Mouse (Mus musculus): ENCODE measurements at regions not wholly inside any gene's neighbourhood (a gene's known extent, or its start where the extent isn't known, plus 50 kb on each side); places are given as distances from the start of the nearest gene placed in this dataset.
"Not testable (repeated sequence)": the region's sequence is repeated elsewhere in the genome, so short reads cannot be mapped to it uniquely, and the experiment has no call there.

DNA sequence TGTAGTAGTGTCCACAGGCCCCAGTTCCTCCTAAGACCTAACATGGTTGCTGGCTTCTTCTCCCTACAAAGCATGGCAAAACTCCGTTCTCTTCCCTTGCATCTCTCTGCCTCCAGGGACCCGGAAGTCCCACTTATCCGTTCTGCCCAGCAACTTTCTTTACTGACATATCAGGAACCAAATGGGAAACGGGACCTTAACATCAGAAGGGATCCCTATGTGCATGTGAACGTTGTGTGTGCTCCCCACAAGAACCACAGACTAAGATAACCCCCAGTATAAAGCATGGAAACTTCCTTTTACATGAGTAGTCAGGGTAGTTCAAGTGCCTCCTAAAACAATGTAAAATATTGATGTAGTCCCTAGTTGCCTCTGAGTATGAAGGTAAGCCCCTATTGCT lies 61.6 kb downstream of the Zxdb start:
- intact Hi-C loops (cut with DNase I), result no loop called here
- no peak for DNase-seq

DNA sequence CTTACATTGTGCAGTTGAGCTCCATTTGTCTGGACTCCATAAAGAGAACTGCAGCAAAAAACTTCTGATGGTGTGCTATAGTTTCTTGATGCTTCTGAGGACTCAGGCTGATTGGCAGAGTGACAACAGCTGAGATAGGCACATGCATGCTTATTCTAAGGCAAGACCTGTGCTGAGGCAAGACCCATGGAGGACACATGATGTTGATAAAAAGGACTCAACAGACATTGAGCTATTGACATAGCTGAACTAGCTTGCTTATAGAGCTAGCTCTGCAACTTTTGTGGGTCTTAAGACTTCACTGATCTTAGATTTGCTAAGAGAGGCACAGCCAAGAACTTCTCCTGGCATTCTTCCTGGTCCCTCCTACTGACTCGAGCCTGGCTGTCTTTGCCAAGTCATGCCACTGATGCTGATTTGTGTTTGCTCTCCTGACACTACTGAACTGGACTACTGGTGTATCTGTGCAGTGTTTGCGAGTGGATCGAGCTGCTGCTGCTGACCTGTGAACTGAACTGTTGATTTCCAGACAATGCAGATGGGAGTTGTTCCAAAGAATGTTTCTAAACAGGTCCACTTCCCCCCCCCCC lies 64.1 kb downstream of the Zxdb start:
- intact Hi-C loops (cut with DNase I), result no loop called here
- DNase-seq, result no peak

DNA sequence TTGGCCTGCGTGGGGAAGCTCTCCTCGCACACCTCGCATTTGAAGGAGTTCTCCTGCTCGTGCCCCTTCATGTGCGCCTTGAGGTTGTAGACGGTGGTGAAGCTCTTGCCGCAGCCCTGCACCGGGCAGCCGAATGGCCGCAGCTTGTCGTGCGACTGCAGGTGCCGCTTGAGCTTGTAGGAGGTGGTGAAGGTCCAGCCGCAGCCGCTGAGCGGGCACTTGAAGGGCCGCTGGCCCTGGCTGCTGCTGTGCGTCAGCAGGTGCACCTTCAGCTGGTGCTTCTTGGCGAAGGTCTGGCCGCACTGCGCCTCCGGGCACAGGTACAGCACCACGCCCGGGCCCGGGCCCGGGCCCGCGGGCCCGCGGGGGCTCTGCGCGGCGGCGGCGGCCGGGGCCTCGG lies 72.5 kb downstream of the Zxdb start:
- intact Hi-C loops (cut with DNase I); DNase-seq: not testable (repeated sequence)

DNA sequence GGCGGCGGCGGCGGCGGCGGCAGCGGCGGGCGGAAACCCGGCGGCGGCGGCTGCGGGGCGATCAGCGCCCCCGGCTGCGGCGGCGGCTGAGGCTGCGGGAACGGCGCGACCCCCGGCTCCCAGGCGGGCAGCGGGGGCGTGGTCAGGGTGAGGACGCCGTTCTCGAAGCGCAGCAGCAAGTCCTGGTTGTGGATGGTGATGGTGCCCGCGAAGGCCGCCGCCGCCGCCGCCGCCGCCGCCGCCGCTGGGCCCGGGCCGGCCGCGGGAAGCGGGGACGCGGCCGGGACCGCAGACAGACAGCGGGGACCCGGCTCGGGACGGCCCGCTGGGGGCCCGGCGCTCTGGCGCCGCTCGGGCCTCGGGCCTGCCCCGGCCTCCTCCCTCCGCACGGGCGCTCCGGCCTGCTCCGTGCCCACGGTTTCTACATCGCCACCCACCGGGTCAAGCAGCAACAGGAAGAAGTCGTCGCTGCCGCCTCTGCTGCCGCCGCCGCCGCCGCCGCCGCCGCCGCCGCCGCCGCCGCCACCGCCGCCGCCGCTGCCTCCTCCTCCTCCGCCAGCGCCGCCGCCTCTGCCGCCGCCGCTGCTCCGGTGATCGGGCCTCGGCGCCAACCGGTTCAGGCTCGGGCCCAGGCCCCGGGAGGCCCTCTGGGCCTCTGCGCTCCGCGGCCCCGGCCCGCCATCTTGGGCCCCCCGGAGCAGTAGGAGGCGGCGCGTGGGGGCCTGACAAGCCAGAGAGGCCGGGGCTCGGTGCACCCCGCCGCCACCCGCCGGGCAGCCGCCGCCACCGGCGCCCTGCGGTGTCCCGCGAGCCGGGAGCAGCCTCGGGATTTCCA lies 73.2 kb downstream of the Zxdb start:
- intact Hi-C loops (cut with DNase I); DNase-seq: not testable (repeated sequence)

DNA sequence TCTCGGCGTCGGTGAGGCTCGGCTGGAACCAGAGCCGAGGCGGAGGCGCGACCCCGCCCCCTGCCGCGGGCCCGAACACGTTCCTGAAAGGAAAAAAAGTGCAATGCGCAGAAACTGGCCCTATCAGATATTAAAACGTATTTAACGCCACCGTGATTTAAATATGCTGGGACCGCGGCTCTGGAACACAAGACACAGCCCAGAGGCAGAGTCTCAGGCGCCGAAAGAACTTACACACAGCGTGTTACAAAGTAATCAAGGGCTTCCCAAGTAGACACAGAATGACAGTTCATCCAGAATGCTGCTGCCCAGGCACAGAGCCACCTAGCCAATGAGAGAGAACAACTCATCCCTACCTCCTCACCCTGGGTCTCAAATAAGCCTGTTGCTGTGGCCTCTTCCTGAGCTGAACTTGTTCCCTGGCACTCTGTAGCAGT lies 73.8 kb downstream of the Zxdb start:
- DNase-seq; intact Hi-C loops (cut with DNase I): not testable (repeated sequence)

DNA sequence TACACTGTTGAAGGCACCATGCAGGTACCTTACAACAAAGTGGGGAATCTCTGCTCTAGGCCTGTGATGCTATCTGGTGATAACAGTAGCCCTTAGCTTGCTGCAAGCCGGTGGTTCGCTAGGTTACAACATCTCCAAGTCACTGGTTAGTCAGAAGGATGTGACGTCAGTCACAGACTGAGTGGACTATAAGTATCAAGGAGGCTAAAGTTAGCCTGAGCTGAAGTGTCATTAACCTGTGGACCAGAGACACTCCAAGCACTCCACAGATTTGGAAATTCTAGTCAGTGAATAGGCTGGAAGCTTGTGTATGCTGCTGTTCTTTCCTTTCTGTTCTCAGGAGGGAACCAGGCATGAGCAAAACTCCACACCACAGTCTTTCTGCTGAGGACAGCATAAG lies 88.4 kb downstream of the Zxdb start:
- DNase-seq; intact Hi-C loops (cut with DNase I): not testable (repeated sequence)

DNA sequence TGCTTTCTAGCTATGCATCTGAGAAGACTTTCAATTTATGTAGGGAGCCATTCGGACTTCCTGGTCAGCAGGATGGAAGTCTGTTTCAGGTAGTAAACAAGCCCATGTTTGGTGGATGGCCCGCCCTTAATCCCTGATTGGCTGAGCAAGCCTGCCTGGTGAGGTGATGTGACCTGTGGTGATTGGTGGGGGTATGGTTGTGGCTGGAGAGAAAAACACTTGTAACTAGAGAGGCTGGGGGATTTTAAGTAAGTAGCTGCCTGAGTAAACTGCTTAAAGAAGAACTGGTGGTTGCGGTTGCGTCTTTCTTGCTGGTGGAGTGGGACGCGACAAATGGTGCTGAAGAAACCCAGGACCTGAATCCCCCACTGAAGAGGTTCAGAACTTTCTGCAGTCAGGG lies 103.2 kb downstream of the Zxdb start:
- intact Hi-C loops (cut with DNase I), result not testable (repeated sequence)

DNA sequence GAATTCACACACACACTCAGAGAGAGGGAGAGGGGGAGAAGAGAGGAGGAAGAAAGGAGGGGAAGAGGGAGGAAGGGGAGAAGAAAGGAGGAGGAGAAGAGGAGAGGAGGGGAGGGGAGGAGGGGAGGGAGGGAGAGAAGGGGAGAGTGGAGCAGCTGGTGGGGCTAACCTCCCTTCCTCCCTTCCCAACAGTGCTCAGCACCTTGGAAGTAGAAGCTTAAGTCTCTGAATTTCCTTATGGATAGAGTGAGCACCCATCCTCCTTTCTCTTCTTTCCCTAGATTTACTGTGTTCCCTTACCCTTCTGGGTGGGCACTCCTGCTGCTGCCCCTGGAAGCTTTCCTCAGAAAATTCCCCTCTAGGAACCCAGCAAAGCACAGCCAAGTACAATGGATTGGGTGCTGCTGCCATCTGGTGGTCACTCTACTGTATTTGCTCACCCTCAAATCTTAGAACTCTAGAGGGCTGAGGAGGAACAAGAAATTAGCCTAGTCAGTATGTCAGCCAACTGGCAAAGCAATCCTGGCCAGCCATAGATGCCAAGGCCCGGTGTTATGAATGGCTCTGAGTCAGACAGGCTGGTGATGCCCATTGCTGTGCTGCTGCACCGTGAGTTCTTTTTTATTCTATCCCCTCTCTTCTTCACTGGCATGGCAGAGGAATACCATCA lies 119.9 kb downstream of the Zxdb start:
- intact Hi-C loops (cut with DNase I), result not testable (repeated sequence)
- DNase-seq, result peak in 1 of 2 experiments; percentile 27

More for the DNA sequence above, 103.2 kb downstream of the Zxdb start:
- DNase-seq, result not testable (repeated sequence)

DNA sequence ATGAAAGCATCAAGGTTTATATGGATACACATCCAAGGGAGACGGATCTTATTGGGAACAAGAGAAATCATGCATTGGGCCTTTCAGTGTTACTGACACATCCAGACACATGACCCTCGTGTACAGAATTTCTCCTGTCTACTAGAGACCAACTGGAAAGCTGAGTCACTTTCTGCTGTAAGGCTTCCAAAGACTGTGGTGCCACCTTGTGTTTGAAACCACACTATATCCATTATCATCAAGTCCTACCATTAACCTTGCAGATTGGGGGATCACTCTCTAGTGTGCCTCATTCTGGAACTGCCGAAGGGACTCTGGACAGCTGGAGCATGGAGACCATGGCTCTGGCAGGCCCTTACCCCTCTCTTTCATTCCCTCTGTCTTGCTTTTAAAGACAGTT lies 125.2 kb downstream of the Zxdb start:
- intact Hi-C loops (cut with DNase I); DNase-seq: not testable (repeated sequence)

DNA sequence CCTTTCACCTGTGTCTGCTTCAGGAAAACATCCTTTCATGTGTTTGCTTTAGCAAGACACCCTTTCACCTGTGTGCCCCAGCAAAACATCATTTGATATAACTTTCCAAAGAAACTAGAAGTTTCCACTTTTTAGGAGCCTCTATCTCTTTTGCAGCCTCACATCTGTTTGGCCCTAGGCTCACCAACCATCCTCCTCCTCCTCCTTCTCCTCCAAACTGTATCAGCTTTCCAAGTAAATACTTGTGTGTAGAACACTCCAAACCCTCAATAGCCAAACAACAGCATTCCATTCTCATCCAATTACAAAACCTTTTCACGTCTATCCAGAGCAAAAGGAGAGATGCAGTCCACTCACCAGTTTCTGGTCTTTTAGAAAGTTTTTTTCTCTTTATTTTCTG lies 133.1 kb downstream of the Zxdb start:
- intact Hi-C loops (cut with DNase I), result no loop called here
- no peak for DNase-seq

DNA sequence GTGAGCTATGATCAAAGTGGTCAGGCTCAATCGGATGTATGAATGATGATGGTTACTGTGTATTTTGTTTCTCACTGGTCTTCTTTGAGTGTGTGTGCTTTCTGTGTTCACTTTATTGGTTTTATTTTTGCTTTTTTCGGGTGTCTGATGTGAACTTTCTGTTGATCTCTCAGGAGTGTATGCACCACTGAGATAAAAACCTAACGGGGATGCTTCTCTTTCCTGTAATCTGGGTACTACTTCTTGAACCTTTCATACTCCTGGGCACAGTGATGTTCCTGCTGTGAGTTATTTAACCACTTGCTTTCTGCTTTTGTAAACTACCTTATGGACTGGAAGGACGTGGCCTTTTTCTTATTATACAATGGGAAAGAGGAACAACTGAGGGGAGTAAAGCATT lies 133.6 kb downstream of the Zxdb start:
- intact Hi-C loops (cut with DNase I), result no loop called here

DNA sequence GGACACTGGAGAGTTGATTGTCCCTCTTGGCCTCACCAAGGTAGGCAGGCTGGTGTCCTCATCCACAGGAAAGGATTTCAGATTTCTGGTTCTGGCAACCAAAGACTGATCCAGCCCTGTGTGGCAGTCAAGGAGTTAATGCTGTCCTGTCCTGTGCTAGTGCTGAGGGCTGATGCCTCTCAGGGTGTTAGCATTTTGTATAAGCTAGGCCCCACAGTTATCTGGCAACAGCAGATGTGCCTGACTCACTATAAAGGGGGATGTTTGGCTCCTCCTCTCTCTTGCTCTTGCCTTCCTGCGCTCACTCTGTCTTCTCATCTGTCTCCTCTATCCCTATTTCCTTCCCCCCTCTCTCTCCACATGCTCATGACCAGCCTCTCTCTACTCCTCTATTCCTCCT lies 138.8 kb downstream of the Zxdb start:
- intact Hi-C loops (cut with DNase I), result loop anchor here (10.0 kb wide), 1 partner anchor 312 kb away; no protein-coding TSS in a partner anchor
- no peak for DNase-seq

More for the DNA sequence above, 133.6 kb downstream of the Zxdb start:
- DNase-seq, result no peak

DNA sequence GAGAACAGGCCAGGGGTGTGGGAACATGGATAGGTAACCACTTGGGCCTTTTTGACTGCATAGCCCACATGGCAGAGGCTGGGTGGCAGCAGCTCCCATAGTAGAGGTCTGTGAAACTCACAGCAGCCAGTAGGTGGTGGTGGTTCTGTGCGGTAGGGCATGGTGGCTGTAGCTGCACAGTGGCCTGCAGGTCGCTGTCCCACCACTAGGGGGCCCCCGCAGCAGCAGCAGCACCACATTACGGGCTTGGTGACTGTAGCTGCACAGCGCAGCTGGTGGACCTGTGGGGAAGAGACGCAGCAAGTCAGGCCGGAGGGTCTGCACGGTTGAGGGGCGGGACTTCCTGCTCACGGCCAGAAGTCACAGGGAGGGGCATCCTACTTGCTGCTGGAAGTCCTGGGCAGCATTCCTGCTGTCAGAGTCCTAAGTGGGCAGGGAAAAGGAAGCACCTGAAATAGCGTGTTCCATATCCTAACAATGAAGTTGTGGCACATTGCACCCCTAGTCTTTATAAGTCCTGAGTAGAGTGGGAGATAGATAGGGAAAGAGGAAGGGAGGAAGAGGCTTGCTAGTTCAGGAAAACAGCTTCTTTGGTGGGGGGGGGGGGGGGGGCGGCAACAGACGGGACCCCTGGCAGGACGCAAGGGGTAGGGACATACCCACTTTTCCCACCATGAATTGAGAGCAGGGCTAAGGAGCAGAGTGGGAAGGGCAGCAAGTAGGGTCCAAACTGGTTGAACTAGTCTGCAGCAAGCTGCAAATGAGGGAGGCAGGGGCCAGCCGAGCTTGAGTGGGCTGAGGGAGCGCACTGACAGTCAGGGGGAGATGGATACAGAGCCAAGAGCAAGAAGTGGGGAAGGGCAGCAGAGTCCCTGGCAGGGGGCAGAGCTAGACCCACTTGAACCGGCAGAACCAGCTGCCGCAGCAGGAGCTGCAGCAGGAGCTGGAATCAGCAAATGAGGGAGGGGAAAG lies 141.4 kb downstream of the Zxdb start:
- DNase-seq, result peak; percentile 92 to 94
- intact Hi-C loops (cut with DNase I), result loop anchor here (1.0 to 10.0 kb wide), 4 partner anchors 145 to 493 kb away; partner anchors contain the start of gene Spin4

DNA sequence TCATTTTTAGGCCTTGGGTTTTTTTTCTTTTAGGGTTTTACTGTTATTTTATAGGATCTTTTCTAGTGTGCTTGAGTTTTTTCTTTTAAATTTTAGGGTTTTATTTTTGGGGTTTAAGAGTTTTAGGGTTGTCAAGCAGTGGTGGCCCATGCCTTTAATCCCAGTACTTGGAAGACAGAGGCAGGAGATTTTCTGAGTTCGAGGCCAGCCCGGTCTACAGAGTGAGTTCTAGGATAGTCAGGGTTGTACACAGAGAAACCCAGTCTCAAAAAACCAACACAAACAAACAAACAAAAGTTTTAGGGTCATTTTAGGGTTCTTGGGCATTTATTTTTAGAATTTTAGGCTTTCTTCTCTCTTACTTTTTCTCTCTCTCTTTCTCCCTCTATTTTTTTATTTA lies 142.9 kb downstream of the Spin4 start:
- DNase-seq; intact Hi-C loops (cut with DNase I): not testable (repeated sequence)
